Mouse (Mus musculus) adrenal gland, postnatal 36 days (tissue): ENCODE measurements around the gene Faap24. TPM values are rescaled to one million over a fixed set of nuclear protein-coding genes. Genes with fewer than 3 reads are reported as not detected.
A peak's percentile ranks its signal among the peaks of the same experiment; 100 is the strongest.

ENCODE experiments used
- DNase-seq, 2 experiments: peaks; one replicate each; pipeline ENCODE4 v3.0.0; 2021; ENCODE audit warnings: mixed read lengths in 1 of 2
- long read RNA-seq, 2 experiments: library from polyadenylated mRNA; stranded (forward); transcript quantifications; one replicate each; pipeline ENCODE4 v2.0.0; 2021; ENCODE audit warnings: borderline sequencing depth in 2 of 2
- total RNA-seq, 2 experiments: library from RNA; stranded (reverse); gene quantifications; 2 replicates each; pipeline ENCODE4 v1.2.3; 2021

The Faap24 gene
- 1 to 10 TPM; 6.7 to 8.4 TPM for total RNA-seq
- long read RNA-seq, experiment 1, transcript Faap24-201 (4 exons, 1,857 nt), result major isoform, 26 of 31 reads
- long read RNA-seq, experiment 1, partial matches to known transcripts, result 0 of 31 reads
- long read RNA-seq, experiment 1, other reads (novel, unspliced or antisense), result 3 of 31 reads
- long read RNA-seq, experiment 2, transcript Faap24-201 (4 exons, 1,857 nt), result major isoform, 5 of 8 reads
- long read RNA-seq, experiment 2, partial matches to known transcripts, result 0 of 8 reads
- long read RNA-seq, experiment 2, other reads (novel, unspliced or antisense), result 2 of 8 reads

DNA sequence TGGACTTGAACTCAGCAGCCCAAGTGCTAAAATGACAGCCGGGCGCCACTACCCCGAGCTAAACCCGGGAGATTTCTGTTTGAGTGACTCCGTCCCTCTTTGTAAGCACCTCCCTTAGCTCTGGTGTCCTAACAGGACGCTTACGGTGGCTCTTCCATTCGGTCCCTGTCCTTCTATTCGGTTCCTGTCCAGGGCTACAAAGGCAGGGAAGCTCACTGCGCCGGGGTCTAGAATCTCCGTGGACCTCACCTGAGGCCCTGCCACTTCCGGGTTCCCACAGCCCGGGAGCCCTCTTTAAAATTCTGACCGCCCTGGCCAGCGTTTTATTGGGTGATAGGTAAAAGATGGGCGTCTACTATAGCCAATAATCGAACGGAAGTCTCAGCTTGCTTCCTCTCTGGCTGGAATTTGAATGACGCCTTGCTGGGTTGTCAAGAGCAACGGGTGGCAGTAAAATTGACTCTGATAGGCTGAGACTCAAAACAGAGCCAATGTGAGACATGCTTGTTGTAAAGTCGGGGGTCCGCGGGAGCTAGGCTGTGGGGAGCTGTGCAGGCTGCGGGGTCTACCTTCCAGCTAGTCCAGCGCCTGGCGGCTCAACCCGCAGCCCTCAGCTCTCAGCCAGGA, at the start of gene Faap24, which contains the start of gene Cep89:
Gene Faap24 (minus strand): TSS at position 295 of the 627 bp plus-strand sequence.
Gene Cep89 (plus strand): TSS at position 494 of the 627 bp plus-strand sequence.
- peak; percentile 88 to 89 for DNase-seq

DNA sequence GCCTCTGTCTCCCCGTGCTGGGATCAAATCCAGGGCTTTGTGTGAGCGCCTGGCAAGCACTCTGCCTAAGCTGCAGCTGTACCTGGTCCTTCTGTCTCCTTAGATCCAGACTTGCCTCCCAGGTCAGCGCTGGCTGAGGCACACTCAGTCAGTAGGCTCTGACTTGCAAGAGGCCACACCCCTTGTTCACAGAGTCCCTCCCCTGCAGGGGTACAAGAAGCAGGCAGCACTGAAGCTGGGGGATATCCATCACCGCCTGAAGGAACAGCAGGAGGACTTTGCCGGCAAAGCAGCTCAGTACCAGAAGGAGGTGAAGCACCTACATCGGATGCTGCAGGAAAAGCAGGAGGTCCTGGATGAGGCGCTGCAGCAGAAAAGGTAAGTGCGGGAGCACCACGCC, 38.6 kb upstream of the Faap24 start:
- DNase-seq, result no peak

GRCm38 (mm10) chr7:35428146-35428545, 31.5 kb upstream of the Faap24 start:
- no peak for DNase-seq

GRCm38 (mm10) chr7:35423071-35423470, 26.4 kb upstream of the Faap24 start:
- no peak for DNase-seq

DNA sequence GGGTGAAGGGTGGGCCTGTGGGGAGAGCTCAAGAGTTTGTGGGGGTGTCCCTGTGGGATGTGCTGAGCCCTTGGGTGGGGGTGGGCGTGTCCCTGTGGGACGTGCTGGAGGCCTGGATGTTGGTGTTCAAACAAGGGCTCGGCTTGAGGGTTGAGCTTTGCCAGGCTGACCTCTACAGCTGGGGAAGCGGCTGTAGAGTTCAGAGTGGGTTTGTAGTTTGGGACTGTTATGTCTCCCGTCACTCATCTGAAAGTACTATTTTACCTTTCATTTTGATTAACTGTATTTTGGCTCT, 20.0 kb upstream of the Faap24 start:
- no peak for DNase-seq

DNA sequence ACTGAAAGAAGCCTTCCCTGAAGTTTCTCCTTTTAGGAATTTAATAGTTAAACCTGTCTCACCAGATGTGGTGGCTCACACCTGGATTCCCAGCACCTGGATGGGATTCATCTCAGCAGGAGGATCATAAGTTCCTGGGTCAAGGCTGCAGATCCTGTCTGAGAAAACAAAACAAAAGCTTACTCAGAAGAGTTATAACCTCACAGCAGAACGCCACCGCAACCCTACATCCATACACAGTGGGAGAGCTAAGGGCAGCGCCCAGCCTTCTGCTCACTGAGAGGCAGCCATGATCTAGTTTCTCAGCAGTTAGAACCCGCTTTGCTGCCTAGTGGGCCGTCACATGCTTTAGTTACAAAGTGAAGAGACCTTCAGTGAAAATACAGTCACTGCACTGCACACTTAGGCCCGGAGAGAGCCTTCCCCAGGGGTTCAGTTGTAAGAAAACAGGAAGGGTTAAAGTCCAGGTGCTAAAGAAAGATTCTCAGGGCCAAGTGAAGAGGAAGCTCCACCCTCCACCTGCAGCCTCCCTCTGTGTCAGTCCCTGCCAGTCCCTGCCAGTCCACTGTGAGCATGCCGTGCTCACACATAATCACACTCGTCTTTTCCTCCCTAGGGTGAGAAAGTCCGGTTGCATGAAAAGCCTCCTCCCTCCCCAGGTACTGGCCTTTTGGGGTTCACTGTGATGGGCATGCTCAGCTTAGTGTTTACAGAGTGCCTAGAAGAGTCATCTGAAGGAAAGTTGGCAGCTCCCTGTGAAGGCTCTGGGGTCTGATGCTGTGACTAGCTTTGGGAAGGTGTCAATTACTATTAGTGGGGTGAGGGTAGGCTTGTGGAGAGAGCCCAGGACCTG, 19.4 kb upstream of the Faap24 start:
- peak; percentile 27 to 54 for DNase-seq

GRCm38 (mm10) chr7:35415226-35415625, 18.6 kb upstream of the Faap24 start:
- DNase-seq, result no peak

DNA sequence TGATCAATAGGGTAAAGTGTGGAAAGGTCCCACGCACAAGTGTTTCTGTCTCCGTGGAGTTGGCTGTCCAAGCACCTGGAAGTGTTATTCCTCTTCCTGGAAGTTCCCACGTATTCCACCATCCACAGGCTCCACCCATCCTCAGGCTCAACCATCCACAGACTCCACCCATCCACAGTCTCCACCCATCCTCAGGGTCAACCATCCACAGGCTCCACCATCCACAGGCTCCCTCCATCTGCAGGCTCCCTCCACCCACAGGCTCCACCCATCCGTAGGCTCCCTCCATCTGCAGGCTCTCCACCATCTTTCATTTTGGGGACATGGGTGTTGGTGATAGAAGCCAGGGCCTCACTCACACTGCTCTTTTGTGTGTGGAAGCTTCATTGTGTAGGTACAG, 4.5 kb upstream of the Faap24 start:
- DNase-seq, result no peak

DNA sequence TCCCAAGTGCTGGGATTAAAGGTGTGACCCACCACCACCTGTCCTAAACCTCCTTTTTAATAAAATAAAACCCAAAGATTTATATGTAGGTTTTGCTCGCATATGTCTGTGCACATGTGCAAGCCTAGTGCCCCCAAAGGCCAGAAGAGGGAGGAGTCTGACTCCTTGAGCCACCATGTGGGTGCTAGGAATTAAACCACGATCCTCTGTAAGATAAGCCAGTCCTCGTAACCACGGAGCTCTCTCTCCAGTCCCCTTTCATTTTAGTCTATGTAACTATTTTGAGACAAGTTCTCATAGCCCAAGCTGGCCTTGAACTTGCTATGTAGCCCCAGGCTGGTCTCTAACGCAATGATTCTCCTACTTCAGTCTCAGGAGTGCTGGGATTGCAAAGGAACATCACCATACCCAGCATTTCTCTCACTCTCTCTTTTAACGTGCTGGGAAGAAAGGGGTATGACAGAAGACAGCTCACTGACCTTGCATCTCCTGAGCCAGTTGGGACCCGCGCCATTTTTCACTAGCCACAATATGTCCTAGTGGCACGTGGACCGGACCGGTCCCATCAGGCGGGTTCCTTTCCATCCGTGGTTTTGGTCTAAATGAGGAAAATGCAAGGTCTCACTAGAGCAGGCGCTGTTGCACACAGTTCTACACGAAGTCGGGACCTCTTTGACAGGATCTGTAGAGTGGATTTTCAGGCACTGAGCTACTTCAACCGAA, 741 bp downstream of the Faap24 start:
- DNase-seq, result no peak

DNA sequence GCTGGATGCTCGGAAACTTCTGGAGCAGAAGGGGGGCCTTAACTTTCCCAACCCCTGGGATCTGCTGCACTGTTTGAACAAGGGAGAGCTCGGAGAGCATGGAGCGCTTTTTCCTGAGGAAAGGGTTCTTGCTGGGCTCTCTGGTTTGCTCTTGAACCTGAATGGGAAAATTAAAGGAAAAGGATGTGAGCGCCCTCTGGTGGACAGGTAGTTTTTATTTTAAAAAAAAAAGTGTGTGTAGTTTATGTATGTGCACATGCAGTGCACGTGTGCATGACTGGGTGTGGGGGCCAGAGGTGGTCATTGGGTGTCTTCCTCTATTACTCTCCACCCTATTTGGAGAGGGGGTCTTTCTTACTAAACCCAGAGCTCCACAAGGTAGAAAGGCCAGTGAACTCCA, 3.7 kb downstream of the Faap24 start:
- peak in 1 of 2 experiments; percentile 39 for DNase-seq

DNA sequence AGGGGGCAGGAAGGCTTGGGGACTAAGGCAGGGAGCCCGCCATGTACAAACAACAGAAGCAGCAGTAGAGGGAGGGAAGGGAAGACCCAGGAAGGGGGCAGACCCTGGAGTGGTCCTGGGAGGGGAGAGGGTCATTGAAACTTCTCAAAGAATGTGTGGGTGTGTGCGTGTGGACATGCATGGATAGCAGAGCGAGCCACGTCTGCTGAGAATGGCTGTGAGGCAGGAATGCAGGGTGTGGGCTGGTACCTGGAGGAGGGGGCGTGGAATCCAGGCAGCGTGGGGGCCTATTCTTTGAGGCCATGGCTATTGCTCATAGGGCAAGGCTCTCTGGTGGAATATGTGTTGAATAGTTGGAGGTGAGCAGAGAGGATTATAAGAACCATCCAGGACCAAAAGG, 7.9 kb downstream of the Faap24 start:
- DNase-seq, result no peak

DNA sequence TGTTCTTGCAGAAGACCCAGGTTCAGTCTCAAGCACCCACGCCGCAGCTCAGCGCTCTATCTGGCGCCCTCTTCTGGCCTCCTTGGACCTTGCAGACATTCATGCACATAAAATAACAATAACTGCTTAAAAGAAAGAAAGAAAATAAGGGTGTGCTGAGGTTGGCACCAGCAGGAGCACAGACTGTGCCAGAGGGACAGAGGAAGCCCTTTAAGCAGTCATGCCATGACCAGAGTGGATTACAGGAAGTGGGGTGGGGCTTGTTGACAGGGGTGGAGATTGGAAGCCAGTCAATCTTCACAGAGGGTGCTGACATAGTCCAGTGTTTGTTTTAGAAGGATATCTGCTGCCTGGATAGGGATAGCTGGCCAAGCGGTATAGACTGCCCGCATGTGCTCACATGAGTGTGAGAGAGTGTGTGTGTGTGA, 10.1 kb downstream of the Faap24 start:
- no peak for DNase-seq

DNA sequence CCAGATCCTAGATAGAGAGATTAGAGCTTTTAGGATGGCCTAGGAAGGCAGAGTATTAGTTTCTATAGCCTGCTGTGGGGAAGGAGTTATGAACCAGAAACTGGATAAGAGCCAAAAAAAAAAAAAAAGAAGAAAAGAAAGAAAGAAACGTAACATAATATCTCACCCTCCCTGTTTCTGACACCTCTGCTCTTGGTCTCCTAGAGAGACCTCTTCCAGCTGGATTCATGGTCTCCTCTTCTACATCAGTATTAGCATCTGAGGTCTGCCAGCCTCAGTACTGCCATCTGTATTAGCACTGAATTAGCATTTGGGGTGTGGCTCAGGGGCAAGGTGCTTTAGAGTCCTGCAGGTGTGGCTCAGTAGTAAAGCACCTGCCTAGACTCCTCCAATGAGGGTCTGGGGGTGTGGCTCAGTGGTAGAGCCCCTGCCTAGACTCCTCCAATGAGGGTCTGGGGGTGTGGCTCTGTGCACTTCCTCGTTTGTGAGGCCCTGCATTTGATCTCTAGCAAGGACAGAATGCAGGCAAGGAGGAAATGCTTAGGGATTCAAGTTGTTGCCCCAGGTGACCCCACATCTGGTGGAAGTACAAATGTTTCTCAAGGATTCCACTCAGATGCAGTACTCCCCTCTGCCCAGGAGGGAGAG, 13.8 kb downstream of the Faap24 start:
- no peak for DNase-seq

DNA sequence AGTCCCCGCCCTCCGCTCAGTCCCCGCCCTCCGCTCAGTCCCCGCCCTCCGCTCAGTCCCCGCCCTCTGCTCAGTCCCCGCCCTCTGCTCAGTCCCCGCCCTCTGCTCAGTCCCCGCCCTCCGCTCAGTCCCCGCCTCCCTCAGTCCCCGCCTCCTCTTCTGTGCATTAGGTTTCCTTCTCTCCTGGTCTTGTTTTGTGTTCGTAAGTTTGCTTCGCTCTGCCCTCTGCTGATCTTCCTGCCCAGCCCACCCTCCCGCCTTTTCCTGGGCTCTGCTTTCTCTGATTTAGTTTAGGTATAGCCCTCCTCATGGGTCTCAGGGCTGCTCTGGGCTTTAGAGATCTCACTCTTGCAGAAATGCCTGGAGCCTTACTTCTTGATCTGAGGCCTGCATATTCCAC, 14.8 kb downstream of the Faap24 start:
- no peak for DNase-seq

DNA sequence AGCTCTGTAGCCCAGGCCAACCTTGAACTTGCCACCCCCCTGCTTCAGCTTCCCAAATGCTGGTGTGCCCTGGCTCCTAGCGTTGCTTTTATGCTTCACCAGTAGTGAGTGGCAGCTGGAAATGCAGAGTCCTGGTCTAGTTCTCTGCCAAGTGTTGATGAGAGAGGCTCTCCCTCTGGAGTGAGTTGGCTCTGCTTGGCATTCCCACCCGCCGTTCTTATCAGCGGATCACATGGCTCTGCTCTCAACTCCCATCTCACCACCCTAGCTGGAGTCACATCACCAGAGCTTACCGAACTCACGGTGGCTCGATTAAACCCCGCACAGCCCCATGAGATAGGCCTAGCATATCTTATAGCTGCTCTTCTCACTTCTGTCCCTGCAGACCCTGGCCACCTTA, 16.3 kb downstream of the Faap24 start:
- no peak for DNase-seq

DNA sequence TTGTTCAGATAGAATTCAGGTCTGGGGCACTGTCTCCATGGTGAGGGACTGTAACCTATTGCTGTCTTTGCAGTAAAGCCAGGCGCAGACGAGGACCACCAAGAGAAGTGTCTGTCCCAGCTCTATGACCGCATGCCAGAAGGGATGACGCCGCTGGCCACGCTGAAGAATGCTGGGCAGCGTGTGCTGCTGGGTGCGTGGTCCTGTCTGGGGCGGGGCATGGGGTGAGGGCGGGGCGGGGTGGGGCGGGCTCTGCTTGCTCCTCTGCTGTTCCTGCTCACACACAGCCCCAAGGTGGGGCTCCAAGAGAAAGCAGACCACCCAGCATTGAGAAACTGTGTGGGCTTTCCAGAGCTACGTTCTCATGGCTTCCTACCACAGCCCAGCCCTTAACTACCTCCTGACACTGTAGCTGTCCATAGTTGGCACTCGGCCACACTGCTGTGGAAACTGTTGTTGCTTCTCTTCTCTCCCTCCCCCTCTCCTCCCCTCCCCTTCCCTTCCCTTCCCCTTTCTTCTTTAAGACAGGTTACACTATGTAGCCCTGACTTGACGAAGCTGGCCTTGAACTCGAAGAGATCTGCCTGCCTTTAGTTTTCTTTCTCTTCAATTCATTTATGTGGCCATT, 17.0 kb downstream of the Faap24 start:
- DNase-seq, result no peak

GRCm38 (mm10) chr7:35376623-35377022, 20.0 kb downstream of the Faap24 start:
- DNase-seq, result no peak

DNA sequence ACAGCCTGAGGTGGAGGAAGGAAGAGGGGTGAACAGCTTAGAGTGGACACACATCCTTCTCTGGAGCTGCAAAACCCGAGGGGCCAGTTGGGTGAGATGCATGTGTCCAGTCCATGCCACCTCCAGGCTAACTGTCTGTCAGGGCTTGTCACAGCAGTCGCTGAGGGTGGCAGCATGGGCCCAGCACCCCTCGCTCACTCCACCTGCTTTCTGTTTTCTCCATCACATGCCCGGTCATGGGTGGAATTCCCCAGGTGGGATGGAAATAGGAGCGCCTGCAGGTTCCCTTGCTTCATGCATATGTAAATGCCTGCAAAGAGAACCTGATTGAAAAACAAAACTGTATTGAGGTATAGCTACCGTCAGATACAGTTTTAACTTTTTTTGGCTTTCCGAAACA, 22.4 kb downstream of the Faap24 start:
- no peak for DNase-seq

- no peak for DNase-seq
Observed at GRCm38 (mm10) chr7:35373146-35373989, 23.3 kb downstream of the Faap24 start.

- DNase-seq, result no peak
Observed at GRCm38 (mm10) chr7:35372483-35373017, 24.1 kb downstream of the Faap24 start.
